Mouse (Mus musculus) intestine, embryonic 16.5 days (tissue): Measurements from ENCODE around the gene Fam166b. TPM values are rescaled to one million over a fixed set of nuclear protein-coding genes. Genes with fewer than 3 reads are reported as not detected.

ENCODE experiments used
- ATAC-seq: fragments of 200-750 bp; cut with Nextera tagmentation; 2 replicates; pipeline ENCODE4 v1.8.0; 2017; ENCODE audit warnings: moderate TSS enrichment, moderate library complexity
- H3K27ac ChIP-seq: fragments of 300-500 bp; sonication (generic); 2 replicates; pipeline ENCODE4 v1.5.1; 2014; ENCODE audit warnings: mild to moderate bottlenecking, low read length
- H3K27me3 ChIP-seq: fragments of 300-500 bp; sonication (generic); replicated peaks from 2 replicates; pipeline ENCODE4 v1.6.1; 2014; ENCODE audit warnings: low read length, control low read depth, mixed read lengths; ENCODE audit not compliant: control insufficient read depth, insufficient read depth
- H3K36me3 ChIP-seq: fragments of 300-500 bp; sonication (generic); 2 replicates; pipeline ENCODE4 v1.6.1; 2014; ENCODE audit warnings: low read length, control low read depth; ENCODE audit not compliant: control insufficient read depth, insufficient read depth
- H3K4me1 ChIP-seq: fragments of 300-500 bp; sonication (generic); 2 replicates; pipeline ENCODE4 v1.6.1; 2014; ENCODE audit warnings: low read length, control low read depth, mixed read lengths; ENCODE audit not compliant: control insufficient read depth, insufficient read depth
- H3K4me2 ChIP-seq: fragments of 300-500 bp; sonication (generic); 2 replicates; pipeline ENCODE4 v1.6.1; 2014; ENCODE audit warnings: low read depth, low read length, control low read depth
- H3K4me3 ChIP-seq: fragments of 300-500 bp; sonication (generic); 2 replicates; pipeline ENCODE4 v1.5.1; 2014; ENCODE audit warnings: mild to moderate bottlenecking, low read length
- H3K9ac ChIP-seq: fragments of 300-500 bp; sonication (generic); 2 replicates; pipeline ENCODE4 v1.6.1; 2014; ENCODE audit warnings: low read depth, low read length
- H3K9me3 ChIP-seq: fragments of 300-500 bp; sonication (generic); 2 replicates; pipeline ENCODE4 v1.6.1; 2016; ENCODE audit warnings: low read length, control low read depth; ENCODE audit not compliant: control insufficient read depth
- WGBS: fragments of 180-500 bp; shearing (Covaris S2); extraction: QIAGEN DNeasy Blood & Tissue Kit; methylation state at CpG from one replicate; pipeline ENCODE4 v1.1.7; 2014; 5-methylcytosine and 5-hydroxymethylcytosine counted together
- polyA plus RNA-seq: library from polyadenylated mRNA; unstranded; fragments of >200 nt; fragmentation: Nextera tagmentation; extraction: Ambion mirVana; gene quantifications from 2 replicates; pipeline ENCODE4 v1.2.1, GENCODE M21; 2015

Fam166b gene
- polyA plus RNA-seq, 1 experiment from 2014 or later = 0.10 TPM

DNA sequence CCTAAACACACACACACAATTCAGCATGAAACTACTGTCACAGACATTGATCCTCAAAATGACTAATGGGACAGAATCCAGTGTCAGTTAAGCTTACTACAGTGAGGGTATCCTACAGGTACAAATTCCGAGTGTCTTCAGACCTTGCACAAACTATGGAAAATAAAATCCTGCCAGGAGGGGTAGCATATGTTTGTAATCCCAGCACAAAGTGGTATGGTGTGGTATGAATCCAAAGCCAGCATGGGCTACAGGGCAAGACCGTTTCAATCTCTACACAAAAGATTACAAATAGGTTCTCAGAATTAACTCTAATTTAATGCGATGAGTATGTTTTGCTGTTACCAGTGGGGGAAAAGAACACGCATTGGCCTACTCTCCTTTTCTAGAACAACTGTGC, 12.7 kb upstream of the Fam166b start, which contains the start of gene Tesk1:
TSS of gene Tesk1 (plus strand) at position 301 of the 400 bp plus-strand sequence.
- H3K27ac ChIP-seq = peak within 1 kb of the TSS; percentile 95
- H3K4me1 ChIP-seq = peaks cover 9% of the 10 kb centered on the region
- peak within 1 kb of the TSS; percentile 98 for H3K9ac ChIP-seq
- peaks cover 9% of the 10 kb centered on the region; the same call in 1 of the 2 replicates for H3K36me3 ChIP-seq
- peak within 1 kb of the TSS; percentile 86 for H3K4me3 ChIP-seq
- H3K4me2 ChIP-seq = peak within 1 kb of the TSS; percentile 75
- 0 out of 2 replicates have a peak, but pooled peaks have one; percentile 0 for ATAC-seq
- no peaks in the 10 kb centered on the region for H3K9me3 ChIP-seq
- WGBS = 26% methylated on average over 4 of the region's 4 CpGs
- no peaks in the 10 kb centered on the region for H3K27me3 ChIP-seq

DNA sequence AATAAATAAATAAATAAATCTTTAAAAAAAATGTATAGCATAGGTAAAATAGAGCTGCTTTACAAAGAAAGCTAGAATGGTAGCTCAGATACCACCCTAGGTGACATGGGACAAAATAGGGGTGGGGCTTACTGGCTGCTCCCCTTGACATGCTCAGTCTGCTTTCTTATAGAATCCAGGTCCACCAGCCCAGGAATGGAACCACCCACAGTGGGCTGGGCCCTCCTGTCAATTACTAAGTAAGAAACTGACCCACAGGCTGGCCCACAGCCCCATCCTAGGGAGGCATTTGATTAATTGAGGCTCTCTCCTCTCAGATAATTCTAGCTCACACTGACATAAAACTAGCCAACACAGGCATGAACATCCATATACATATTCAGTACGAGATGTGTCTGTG, 3.9 kb upstream of the Fam166b start:
- Histone ChIP-seq H3K4me2 (no peak overlapping the region), H3K9me3 (no peaks in the 10 kb centered on the region), H3K4me1 (peaks cover 11% of the 10 kb centered on the region), H3K27me3 (no peaks in the 10 kb centered on the region), H3K9ac (no peak overlapping the region), H3K36me3 (no peaks in the 10 kb centered on the region), H3K4me3 (no peak overlapping the region), H3K27ac (no peak overlapping the region)
- no peak for ATAC-seq
- WGBS = 76% methylated on average over 1 of the region's 1 CpGs

DNA sequence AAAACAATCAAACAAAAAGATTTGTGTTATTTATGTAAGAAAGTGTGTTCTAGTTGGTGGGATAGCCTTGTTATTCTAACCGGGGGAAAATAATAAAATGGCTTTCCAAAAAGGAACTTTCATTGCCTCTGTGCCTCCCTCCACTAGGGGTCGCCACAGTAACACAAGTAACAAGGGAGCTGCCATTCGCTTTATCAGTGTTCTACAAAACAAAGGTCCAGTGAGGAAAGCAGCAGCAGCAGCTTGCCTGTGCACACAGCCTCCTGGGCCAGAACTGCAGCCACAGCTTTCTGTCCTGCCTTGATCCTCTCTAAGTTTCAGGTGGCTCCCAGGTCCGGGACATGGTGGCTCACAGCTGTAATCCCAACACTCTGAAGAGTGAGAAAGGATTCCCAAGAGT, 2.8 kb upstream of the Fam166b start:
- Histone ChIP-seq H3K9me3 (no peaks in the 10 kb centered on the region), H3K27ac (peak overlapping the region; percentile 51), H3K4me2 (no peak overlapping the region), H3K9ac (peak overlapping the region; percentile 33; the same call in 1 of the 2 replicates), H3K4me1 (peaks cover 11% of the 10 kb centered on the region), H3K36me3 (no peaks in the 10 kb centered on the region), H3K4me3 (no peak overlapping the region), H3K27me3 (peaks cover 3% of the 10 kb centered on the region; the same call in 1 of the 2 replicates)
- WGBS = 4% methylated on average over 4 of the region's 4 CpGs
- ATAC-seq = peak; percentile 45

DNA sequence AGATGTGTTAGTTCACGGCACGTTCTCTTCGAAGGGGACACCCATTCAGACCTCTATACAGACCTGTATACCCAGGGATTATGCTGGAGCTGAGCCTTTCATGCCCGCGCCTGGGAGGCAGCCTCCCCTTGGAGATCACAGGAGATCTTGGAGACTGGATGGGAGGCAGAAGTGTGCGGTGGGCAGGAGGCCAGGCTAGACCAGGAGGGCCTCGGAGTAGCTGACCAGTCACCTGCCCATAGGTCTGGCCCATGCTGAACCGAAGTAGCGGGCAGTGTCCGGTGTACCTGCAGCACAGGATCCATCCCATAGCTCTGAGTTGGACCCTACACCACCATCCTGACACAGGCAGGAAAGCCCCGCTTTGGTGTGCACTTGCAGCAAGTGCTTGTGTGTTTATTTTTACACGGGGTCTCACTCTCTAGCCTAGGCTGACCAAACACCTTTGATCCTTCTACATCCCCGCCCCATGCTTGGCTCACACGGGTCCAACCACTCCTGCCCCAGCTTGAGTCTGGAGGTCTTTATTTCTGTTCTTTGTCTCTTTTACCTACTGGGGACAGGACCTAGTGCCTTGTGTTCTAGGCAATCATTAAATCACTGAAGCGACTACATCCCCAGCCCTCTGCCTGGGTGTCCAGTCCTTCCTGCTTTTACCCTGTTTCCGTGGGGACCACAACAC, 613 bp downstream of the Fam166b start:
- Histone ChIP-seq H3K4me3 (no peak overlapping the region), H3K9ac (peak overlapping the region; percentile 33; the same call in 1 of the 2 replicates), H3K36me3 (peaks cover 22% of the 10 kb centered on the region), H3K27ac (no peak overlapping the region), H3K4me2 (0 out of 2 replicates have a peak overlapping the region, but pooled peaks have one; percentile 9), H3K4me1 (peaks cover 22% of the 10 kb centered on the region), H3K9me3 (no peaks in the 10 kb centered on the region), H3K27me3 (peaks cover 3% of the 10 kb centered on the region; the same call in 1 of the 2 replicates)
- 0 out of 2 replicates have a peak, but pooled peaks have one; percentile 14 for ATAC-seq
- 35% methylated on average over 16 of the region's 16 CpGs for WGBS

DNA sequence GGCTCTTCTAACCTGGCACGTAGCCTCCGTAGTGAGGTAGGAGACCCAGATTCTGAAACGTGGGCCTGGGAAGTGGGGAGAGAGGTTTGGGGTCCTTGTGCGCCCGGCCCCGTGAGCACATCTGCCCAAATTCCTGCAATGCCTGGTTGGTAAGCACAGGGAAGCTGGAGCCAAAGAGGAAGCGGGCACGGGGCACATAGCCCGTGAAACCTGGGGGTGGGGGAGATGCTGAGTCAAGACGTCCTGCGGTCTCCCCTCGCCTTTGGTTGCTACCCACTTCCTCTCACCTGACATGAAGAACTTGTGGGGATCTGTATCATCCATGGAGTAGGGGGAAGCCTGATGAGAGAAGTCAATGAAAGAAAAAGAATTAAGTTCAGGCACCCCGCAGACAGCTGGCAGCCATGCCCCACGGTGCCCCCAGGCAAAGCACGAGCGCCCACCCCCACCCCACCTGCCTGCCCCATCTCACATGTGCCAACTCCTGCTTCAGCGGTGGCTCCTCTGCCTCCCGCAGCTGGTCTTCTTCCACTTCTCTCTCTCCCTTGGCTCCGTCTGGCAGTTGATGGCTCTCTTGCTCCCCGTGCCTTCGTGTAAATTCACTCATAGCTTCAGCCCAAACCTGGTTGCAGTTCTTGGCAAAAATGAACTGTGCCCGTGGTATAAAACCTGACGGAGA, 1.3 kb downstream of the Fam166b start:
- peaks cover 3% of the 10 kb centered on the region; the same call in 1 of the 2 replicates for H3K27me3 ChIP-seq
- no peak overlapping the region for H3K27ac ChIP-seq
- no peak overlapping the region for H3K4me2 ChIP-seq
- no peak for ATAC-seq
- H3K36me3 ChIP-seq = peaks cover 26% of the 10 kb centered on the region
- H3K4me3 ChIP-seq = no peak overlapping the region
- H3K4me1 ChIP-seq = peaks cover 22% of the 10 kb centered on the region
- H3K9ac ChIP-seq = no peak overlapping the region
- 38% methylated on average over 23 of the region's 23 CpGs for WGBS
- no peaks in the 10 kb centered on the region for H3K9me3 ChIP-seq

DNA sequence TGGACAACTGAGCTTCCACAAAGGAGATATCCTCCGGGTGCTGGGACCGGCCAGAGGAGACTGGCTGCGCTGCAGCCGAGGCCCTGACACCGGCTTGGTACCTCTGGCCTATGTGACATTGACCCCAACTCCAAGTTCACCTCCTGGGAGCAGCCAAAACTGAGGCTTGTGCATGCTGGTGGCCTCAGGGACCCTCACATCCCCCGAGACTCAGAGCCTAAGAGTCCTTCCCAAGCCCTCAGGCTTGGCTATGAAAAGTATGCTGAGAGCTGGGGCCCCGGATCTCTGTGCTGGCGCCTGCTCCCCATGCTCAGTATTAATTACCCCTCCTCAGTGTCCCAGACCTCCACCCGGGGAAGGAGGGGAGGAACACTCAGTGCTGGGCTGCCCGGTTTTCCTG, 2.4 kb downstream of the Fam166b start:
- Histone ChIP-seq H3K9ac (no peak overlapping the region; the same call in 1 of the 2 replicates), H3K36me3 (peaks cover 36% of the 10 kb centered on the region), H3K9me3 (no peaks in the 10 kb centered on the region), H3K4me1 (peaks cover 22% of the 10 kb centered on the region), H3K27me3 (peaks cover 3% of the 10 kb centered on the region; the same call in 1 of the 2 replicates), H3K4me3 (no peak overlapping the region), H3K4me2 (no peak overlapping the region), H3K27ac (no peak overlapping the region)
- ATAC-seq = no peak
- 68% methylated on average over 10 of the region's 10 CpGs for WGBS

DNA sequence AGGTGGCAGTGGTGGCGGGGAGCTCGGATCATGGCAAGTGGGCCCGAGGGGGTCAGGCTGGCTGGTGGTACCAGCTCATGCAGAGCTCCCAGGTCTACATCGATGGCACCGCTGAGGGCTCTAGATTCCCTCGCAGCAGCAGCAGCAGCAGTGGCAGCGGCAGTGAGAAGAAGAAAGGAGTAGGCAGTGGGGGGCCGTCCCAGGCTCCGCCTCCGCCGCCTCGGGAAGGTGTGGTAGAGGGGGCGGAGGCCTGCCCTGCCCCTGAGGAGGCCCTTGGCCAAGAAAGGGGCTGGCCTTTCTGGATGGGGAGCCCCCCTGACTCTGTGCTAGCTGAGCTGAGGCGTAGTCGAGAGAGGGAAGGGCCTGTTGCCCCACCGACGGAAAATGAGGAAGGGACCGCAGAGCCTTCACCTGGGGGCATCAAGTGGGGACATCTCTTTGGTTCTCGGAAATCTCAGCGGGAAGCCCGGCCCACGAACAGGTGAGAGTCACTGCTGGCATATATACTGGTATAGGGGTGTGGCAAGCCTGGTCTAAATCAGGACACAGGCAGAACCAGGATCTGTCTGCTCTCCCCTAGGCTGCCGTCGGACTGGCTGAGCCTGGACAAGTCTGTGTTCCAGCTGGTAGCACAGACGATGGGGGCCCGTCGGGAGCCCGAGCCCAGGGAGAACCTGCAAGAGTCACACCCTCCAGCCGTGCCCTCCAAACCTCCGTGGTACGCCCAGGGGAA, 3.1 kb downstream of the Fam166b start:
- Histone ChIP-seq H3K27ac (no peak overlapping the region), H3K9ac (peak overlapping the region; percentile 43), H3K36me3 (peaks cover 36% of the 10 kb centered on the region), H3K4me3 (peak overlapping the region; percentile 14; the same call in 1 of the 2 replicates), H3K4me1 (peaks cover 22% of the 10 kb centered on the region), H3K4me2 (peak overlapping the region; percentile 36), H3K9me3 (no peaks in the 10 kb centered on the region), H3K27me3 (peaks cover 3% of the 10 kb centered on the region; the same call in 1 of the 2 replicates)
- WGBS = 37% methylated on average over 31 of the region's 31 CpGs
- peak; percentile 39; the same call in 1 of the 2 replicates for ATAC-seq

DNA sequence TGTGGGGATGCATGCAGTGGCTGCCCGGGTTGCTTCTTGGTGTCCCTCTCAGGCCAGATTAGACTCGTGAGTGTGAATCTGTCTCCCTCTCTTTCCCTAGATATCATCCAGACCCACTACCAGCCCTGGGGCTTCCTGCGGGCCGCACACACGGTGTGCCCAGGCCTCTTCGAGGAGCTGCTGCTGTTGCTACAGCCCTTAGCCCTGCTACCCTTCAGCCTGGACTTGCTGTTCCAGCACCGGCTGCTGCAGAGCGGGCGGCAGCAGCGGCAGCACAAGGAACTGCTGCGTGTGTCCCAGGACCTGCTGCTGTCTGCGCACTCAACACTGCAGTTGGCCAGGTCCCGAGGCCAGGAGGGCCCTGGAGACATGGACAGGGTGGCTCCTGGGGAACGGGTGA, 3.7 kb downstream of the Fam166b start:
- Histone ChIP-seq H3K36me3 (peaks cover 36% of the 10 kb centered on the region), H3K4me2 (peak overlapping the region; percentile 36), H3K4me3 (0 out of 2 replicates have a peak overlapping the region, but pooled peaks have one; percentile 14), H3K9me3 (no peaks in the 10 kb centered on the region), H3K27ac (no peak overlapping the region), H3K27me3 (peaks cover 3% of the 10 kb centered on the region; the same call in 1 of the 2 replicates), H3K4me1 (peaks cover 22% of the 10 kb centered on the region), H3K9ac (peak overlapping the region; percentile 43)
- ATAC-seq = no peak
- 46% methylated on average over 14 of the region's 14 CpGs for WGBS

DNA sequence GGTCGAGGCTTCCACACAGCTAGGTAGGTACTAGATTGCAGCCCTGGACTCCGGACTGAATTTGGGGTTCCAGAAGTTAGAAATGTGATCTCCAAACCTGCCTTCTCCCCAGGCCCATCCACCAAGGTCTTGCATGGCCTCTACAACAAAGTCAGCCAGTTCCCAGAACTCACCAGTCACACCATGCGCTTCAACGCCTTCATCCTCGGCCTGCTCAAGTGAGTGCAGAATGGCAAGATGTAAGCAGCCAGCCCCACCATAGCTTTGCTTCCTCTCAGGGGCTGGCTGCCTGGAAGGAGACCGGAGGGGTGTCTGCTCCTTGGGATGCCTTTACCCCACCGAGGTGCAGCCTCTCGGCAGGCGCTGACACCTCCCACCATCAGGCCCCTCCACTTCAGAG, 4.9 kb downstream of the Fam166b start:
- H3K36me3 ChIP-seq = peaks cover 36% of the 10 kb centered on the region
- H3K9ac ChIP-seq = no peak overlapping the region
- peaks cover 20% of the 10 kb centered on the region for H3K4me1 ChIP-seq
- H3K27ac ChIP-seq = no peak overlapping the region
- no peaks in the 10 kb centered on the region for H3K9me3 ChIP-seq
- no peak overlapping the region for H3K4me3 ChIP-seq
- H3K27me3 ChIP-seq = peaks cover 3% of the 10 kb centered on the region; the same call in 1 of the 2 replicates
- H3K4me2 ChIP-seq = no peak overlapping the region
- no peak for ATAC-seq
- WGBS = 84% methylated on average over 9 of the region's 9 CpGs
